Mouse (Mus musculus) erythroblast, embryonic 14.5 days (primary cell): ENCODE measurements around the gene Lonp1.

Experiments used
- GATA1 ChIP-seq: IDR thresholded peaks from 2 replicates; pipeline ENCODE4 v1.6.1; 2012; ENCODE audit warnings: low read length, inconsistent platforms, mixed read lengths
- TAL1 ChIP-seq: IDR thresholded peaks from 3 replicates; pipeline ENCODE4 v1.6.1; 2012; ENCODE audit warnings: low read length, inconsistent platforms, mixed read lengths

DNA sequence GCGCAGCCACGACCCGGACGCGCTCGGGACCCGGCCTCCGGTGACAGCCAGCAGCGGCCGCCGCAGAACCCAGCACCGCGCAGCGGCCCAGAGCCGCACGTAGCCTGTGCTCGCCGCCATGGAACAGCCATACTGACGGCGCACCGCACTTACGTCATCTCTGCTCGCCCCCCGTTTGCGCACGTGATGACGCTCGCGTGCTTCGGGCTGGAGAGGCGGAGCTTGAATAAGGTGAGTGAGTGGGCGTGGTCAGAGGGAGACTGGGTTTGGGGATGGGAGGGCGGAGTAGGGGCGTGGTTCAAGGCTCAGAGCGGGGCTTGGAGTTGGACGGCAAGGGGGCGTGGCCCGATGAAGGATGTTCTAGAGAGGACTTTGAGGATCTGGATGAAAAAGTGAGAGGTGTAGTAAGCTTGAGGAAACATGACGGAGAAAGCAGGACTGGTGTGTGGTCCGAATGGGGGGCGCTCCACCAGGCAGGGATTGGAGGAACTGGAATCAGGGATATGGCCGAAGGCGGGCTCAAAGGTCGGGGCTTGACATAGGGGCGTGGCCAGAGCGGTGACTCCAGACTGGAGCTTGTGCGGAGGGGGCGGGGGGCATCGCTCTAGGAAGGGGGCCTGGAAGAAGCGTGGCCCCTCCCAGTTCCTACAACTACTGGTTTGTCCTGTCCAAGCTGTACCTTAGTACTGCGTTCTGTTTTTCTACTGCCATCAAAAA is at the start of gene Lonp1:
- TF ChIP-seq GATA1 (no peak), TAL1 (no peak)
